Comparison of ENCODE assay signal across 25 mouse cellular contexts in the genomic region with DNA sequence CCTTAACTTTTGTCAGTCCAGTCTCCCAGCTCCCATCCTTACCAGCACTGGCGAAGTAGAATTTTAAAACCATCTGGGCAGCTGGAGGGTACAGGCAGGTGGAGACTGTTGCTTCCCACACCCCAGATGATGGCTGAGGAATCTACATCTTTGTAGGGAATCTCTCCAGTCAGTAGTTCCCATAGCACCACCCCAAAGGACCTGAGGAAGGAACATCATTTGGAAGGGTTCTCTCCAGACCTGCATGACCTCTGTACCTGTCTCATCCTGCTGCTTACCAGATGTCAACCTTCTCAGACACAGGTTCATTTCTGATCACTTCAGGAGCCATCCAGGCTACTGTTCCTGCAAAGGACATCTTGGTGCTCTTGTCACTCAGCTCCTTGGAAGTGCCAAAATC. TPM values are rescaled to one million over a fixed set of nuclear protein-coding genes. Genes with fewer than 3 reads are reported as not detected.
DNase-seq lines count a peak whose midpoint lies in the region; ATAC-seq lines count a peak whose summit lies in the region.
"Had no signal": no experiment of that assay in that cellular context is flagged by ENCODE, and none has a peak within 500 bp of the region (broad histone marks: within the 10 kb centered on the region; RNA-seq: fewer than 3 reads in every experiment).

A gene (plus strand): TSS at position 276 of the 400 bp plus-strand sequence.

- no peak for DNase-seq in embryonic facial prominence, embryonic 10.5 days (ENCODE audit: low spot score)
- no peak for DNase-seq in neural tube, embryonic 11.5 days (ENCODE audit: low spot score)
- no peak for DNase-seq in spleen, postnatal 14 days (ENCODE audit: low spot score in 2 of 2)
- DNase-seq: adrenal gland, postnatal 14 days; gastrocnemius, adult 2 months; kidney, postnatal 4 days; thymus, adult 18-20 months; thymus, postnatal 36 days had no signal

- no peaks in the 10 kb centered on the region for H3K9me3 ChIP-seq in embryonic facial prominence, embryonic 12.5 days
- H3K9me3 ChIP-seq in embryonic facial prominence, embryonic 10.5 days = no peaks in the 10 kb centered on the region
- no peaks in the 10 kb centered on the region for H3K9me3 ChIP-seq in hindbrain, embryonic 16.5 days (ENCODE audit: control insufficient read depth, low read length)
- no peaks in the 10 kb centered on the region for H3K9me3 ChIP-seq in hindbrain, embryonic 13.5 days
- no peaks in the 10 kb centered on the region for H3K9me3 ChIP-seq in neural tube, embryonic 11.5 days (ENCODE audit: control insufficient read depth, low read length)
- H3K9me3 ChIP-seq in neural tube, embryonic 15.5 days (replicated peaks) = no peaks in the 10 kb centered on the region
- H3K9me3 ChIP-seq: forebrain, embryonic 10.5 days; heart, embryonic 10.5 days; kidney, embryonic 15.5 days had no signal

- no peaks in the 10 kb centered on the region for H3K4me1 ChIP-seq in embryonic facial prominence, embryonic 12.5 days
- H3K4me1 ChIP-seq in embryonic facial prominence, embryonic 10.5 days = peaks cover 6% of the 10 kb centered on the region; the same call in 1 of the 2 replicates
- no peaks in the 10 kb centered on the region for H3K4me1 ChIP-seq in hindbrain, embryonic 16.5 days (ENCODE audit: control insufficient read depth, insufficient read depth, low read depth, low read length)
- peaks cover 10% of the 10 kb centered on the region for H3K4me1 ChIP-seq in hindbrain, embryonic 13.5 days (replicated peaks)
- no peaks in the 10 kb centered on the region for H3K4me1 ChIP-seq in neural tube, embryonic 11.5 days (ENCODE audit: control insufficient read depth, insufficient read depth, low read length)
- peaks cover 1% of the 10 kb centered on the region; the same call in 1 of the 2 replicates for H3K4me1 ChIP-seq in neural tube, embryonic 15.5 days

- H3K27me3 ChIP-seq in embryonic facial prominence, embryonic 12.5 days = no peaks in the 10 kb centered on the region
- no peaks in the 10 kb centered on the region for H3K27me3 ChIP-seq in embryonic facial prominence, embryonic 10.5 days (replicated peaks; ENCODE audit: low read depth, poor library complexity, severe bottlenecking)
- no peaks in the 10 kb centered on the region for H3K27me3 ChIP-seq in hindbrain, embryonic 16.5 days (replicated peaks; ENCODE audit: control insufficient read depth, insufficient read depth, low read length)
- H3K27me3 ChIP-seq in hindbrain, embryonic 13.5 days = no peaks in the 10 kb centered on the region
- H3K27me3 ChIP-seq in neural tube, embryonic 11.5 days (ENCODE audit: control insufficient read depth, insufficient read depth, low read length) = no peaks in the 10 kb centered on the region
- no peaks in the 10 kb centered on the region for H3K27me3 ChIP-seq in neural tube, embryonic 15.5 days (replicated peaks)
- H3K27me3 ChIP-seq: kidney, embryonic 15.5 days had no signal

- WGBS in embryonic facial prominence, embryonic 12.5 days = 88% methylated on average over 1 of the region's 1 CpGs
- 93% methylated on average over 1 of the region's 1 CpGs for WGBS in embryonic facial prominence, embryonic 10.5 days
- 94% methylated on average over 1 of the region's 1 CpGs for WGBS in hindbrain, embryonic 16.5 days
- 93% methylated on average over 1 of the region's 1 CpGs for WGBS in hindbrain, embryonic 13.5 days
- WGBS in neural tube, embryonic 11.5 days = 85% methylated on average over 1 of the region's 1 CpGs
- WGBS in neural tube, embryonic 15.5 days = 93% methylated on average over 1 of the region's 1 CpGs

- no peak within 1 kb of the TSS for H3K4me2 ChIP-seq in embryonic facial prominence, embryonic 12.5 days (replicated peaks)
- H3K4me2 ChIP-seq in hindbrain, embryonic 16.5 days (ENCODE audit: low read length) = no peak within 1 kb of the TSS
- H3K4me2 ChIP-seq in hindbrain, embryonic 13.5 days = no peak within 1 kb of the TSS
- no peak within 1 kb of the TSS for H3K4me2 ChIP-seq in neural tube, embryonic 11.5 days (ENCODE audit: low read depth)
- H3K4me2 ChIP-seq in neural tube, embryonic 15.5 days = no peak within 1 kb of the TSS
- H3K4me2 ChIP-seq: kidney, embryonic 15.5 days had no signal

- no peak within 1 kb of the TSS for H3K9ac ChIP-seq in embryonic facial prominence, embryonic 12.5 days
- no peak within 1 kb of the TSS for H3K9ac ChIP-seq in hindbrain, embryonic 16.5 days (ENCODE audit: low read depth, low read length)
- H3K9ac ChIP-seq in hindbrain, embryonic 13.5 days = no peak within 1 kb of the TSS
- H3K9ac ChIP-seq in neural tube, embryonic 11.5 days (ENCODE audit: low read length) = no peak within 1 kb of the TSS
- no peak within 1 kb of the TSS for H3K9ac ChIP-seq in neural tube, embryonic 15.5 days (replicated peaks)
- H3K9ac ChIP-seq: kidney, embryonic 15.5 days had no signal

- H3K4me3 ChIP-seq in embryonic facial prominence, embryonic 12.5 days = no peak within 1 kb of the TSS
- H3K4me3 ChIP-seq in embryonic facial prominence, embryonic 10.5 days = no peak within 1 kb of the TSS
- no peak within 1 kb of the TSS for H3K4me3 ChIP-seq in hindbrain, embryonic 16.5 days (ENCODE audit: low read length)
- no peak within 1 kb of the TSS for H3K4me3 ChIP-seq in hindbrain, embryonic 13.5 days
- H3K4me3 ChIP-seq in neural tube, embryonic 11.5 days (ENCODE audit: low read depth, low read length) = no peak within 1 kb of the TSS
- H3K4me3 ChIP-seq in neural tube, embryonic 15.5 days (replicated peaks) = no peak within 1 kb of the TSS
- H3K4me3 ChIP-seq: forebrain, embryonic 10.5 days; gastrocnemius, adult 2 months; heart, embryonic 10.5 days; kidney, embryonic 15.5 days; left cerebral cortex, adult 2 months had no signal

- 0 out of 2 replicates have a peak within 1 kb of the TSS, but pooled peaks have one; percentile 2 for H3K27ac ChIP-seq in embryonic facial prominence, embryonic 12.5 days
- H3K27ac ChIP-seq in embryonic facial prominence, embryonic 10.5 days (replicated peaks) = no peak within 1 kb of the TSS
- H3K27ac ChIP-seq in hindbrain, embryonic 16.5 days (ENCODE audit: low read depth, low read length) = no peak within 1 kb of the TSS
- no peak within 1 kb of the TSS for H3K27ac ChIP-seq in hindbrain, embryonic 13.5 days
- no peak within 1 kb of the TSS for H3K27ac ChIP-seq in neural tube, embryonic 11.5 days (ENCODE audit: low read depth, low read length)
- no peak within 1 kb of the TSS for H3K27ac ChIP-seq in neural tube, embryonic 15.5 days (replicated peaks)
- H3K27ac ChIP-seq: forebrain, embryonic 10.5 days; gastrocnemius, adult 2 months; heart, embryonic 10.5 days; kidney, embryonic 15.5 days; left cerebral cortex, adult 2 months; macrophage had no signal

- peaks cover 61% of the 10 kb centered on the region for H3K36me3 ChIP-seq in embryonic facial prominence, embryonic 12.5 days
- H3K36me3 ChIP-seq in embryonic facial prominence, embryonic 10.5 days (replicated peaks) = peaks cover 95% of the 10 kb centered on the region
- H3K36me3 ChIP-seq in hindbrain, embryonic 16.5 days (ENCODE audit: control insufficient read depth, insufficient read depth, low read length) = peaks cover 57% of the 10 kb centered on the region
- peaks cover 82% of the 10 kb centered on the region for H3K36me3 ChIP-seq in hindbrain, embryonic 13.5 days
- H3K36me3 ChIP-seq in neural tube, embryonic 11.5 days (ENCODE audit: control insufficient read depth, insufficient read depth, low read length) = peaks cover 31% of the 10 kb centered on the region
- H3K36me3 ChIP-seq in neural tube, embryonic 15.5 days = peaks cover 79% of the 10 kb centered on the region

- ATAC-seq in embryonic facial prominence, embryonic 12.5 days (ENCODE audit: insufficient number of reproducible peaks, insufficient read depth, low FRiP score, low TSS enrichment) = no peak
- ATAC-seq in hindbrain, embryonic 16.5 days = no peak
- ATAC-seq in hindbrain, embryonic 13.5 days (ENCODE audit: low FRiP score) = no peak
- no peak for ATAC-seq in neural tube, embryonic 11.5 days (ENCODE audit: insufficient read depth, low FRiP score, low TSS enrichment)
- ATAC-seq in neural tube, embryonic 15.5 days (ENCODE audit: low FRiP score) = no peak

RNA-seq across cellular contexts. Expression of the gene that starts here (rescaled TPM):
- polyA plus RNA-seq in embryonic facial prominence, embryonic 12.5 days (2016; fragmentation: Nextera tagmentation; extraction: Ambion mirVana) = not detected in 2 replicates
- polyA plus RNA-seq in embryonic facial prominence, embryonic 10.5 days (2016; fragmentation: Nextera tagmentation; extraction: Ambion mirVana) = 7.6 TPM in 1 of 2 replicates, not detected in the other
- polyA plus RNA-seq in hindbrain, embryonic 16.5 days (2015; fragmentation: Nextera tagmentation; extraction: Ambion mirVana) = 8.1 and 21.8 TPM in 2 replicates
- polyA plus RNA-seq in hindbrain, embryonic 13.5 days (2015; fragmentation: Nextera tagmentation; extraction: Ambion mirVana) = 6.3 and 17.2 TPM in 2 replicates
- polyA plus RNA-seq in neural tube, embryonic 11.5 days (2014; fragmentation: Nextera tagmentation; extraction: Ambion mirVana) = 4.1 and 10.3 TPM in 2 replicates
- 6.2 and 6.4 TPM in 2 replicates for polyA plus RNA-seq in neural tube, embryonic 15.5 days (2015; fragmentation: Nextera tagmentation; extraction: Ambion mirVana)
- polyA plus RNA-seq: cerebellum, adult 2 months; forebrain, embryonic 10.5 days; frontal cortex, adult 2 months; gonadal fat pad, adult 2 months; heart, embryonic 10.5 days; heart, postnatal 0 days; liver, adult 2 months; liver, embryonic 16.5 days; lung, embryonic 16.5 days; macrophage; spleen, adult 2 months had no signal
